20 mouse cellular contexts compared by ENCODE assay signal in genomic region chr16:70345607-70346006, GRCm38 (mm10). TPM values are rescaled to one million over a fixed set of nuclear protein-coding genes. Genes with fewer than 3 reads are reported as not detected.
A peak's percentile ranks its signal among the peaks of the same experiment; 100 is the strongest.
DNase-seq lines count a peak whose midpoint lies in the region; ATAC-seq and TF ChIP-seq lines count a peak whose summit lies in the region.
"Had no signal": no experiment of that assay in that cellular context is flagged by ENCODE, and none has a peak within 500 bp of the region (broad histone marks: within the 10 kb centered on the region; RNA-seq: fewer than 3 reads in every experiment).

No protein-coding gene starts in this region.

- H3K9ac ChIP-seq in hindbrain, postnatal 0 days (replicated peaks; ENCODE audit: low read length) = no peak overlapping the region
- no peak overlapping the region for H3K9ac ChIP-seq in hindbrain, embryonic 11.5 days (ENCODE audit: low read depth, low read length)
- H3K9ac ChIP-seq in midbrain, embryonic 11.5 days (ENCODE audit: low read length) = no peak overlapping the region
- H3K9ac ChIP-seq: limb, embryonic 12.5 days; liver, embryonic 12.5 days had no signal

- DNase-seq in cerebellum, postnatal 10 days = peak; percentile 8 to 17
- DNase-seq in cerebellum, adult 11 months = no peak
- peak; percentile 7 for DNase-seq in hindbrain, postnatal 0 days (ENCODE audit: low spot score)
- DNase-seq in hindbrain, embryonic 11.5 days (ENCODE audit: low spot score) = no peak
- DNase-seq in midbrain, embryonic 11.5 days (ENCODE audit: low spot score, missing footprints) = peak; percentile 56
- no peak for DNase-seq in midbrain, embryonic 10.5 days (ENCODE audit: low spot score)
- DNase-seq in gastrocnemius, postnatal 10 days = no peak
- DNase-seq in heart, postnatal 25 days (ENCODE audit: low spot score) = no peak
- DNase-seq: adrenal gland, postnatal 10 days; cerebellum, adult 2 months; gastrocnemius, postnatal 25 days; heart, adult 2 months; heart, postnatal 4 days; lung, adult 2 months; right cerebral cortex, postnatal 25 days had no signal

- intact Hi-C loops in heart, postnatal 25 days (cut with DNase I) = no loop called here

- 59% methylated on average over 10 of the region's 10 CpGs for WGBS in hindbrain, postnatal 0 days
- 77% methylated on average over 10 of the region's 10 CpGs for WGBS in hindbrain, embryonic 11.5 days
- 72% methylated on average over 10 of the region's 10 CpGs for WGBS in midbrain, embryonic 11.5 days
- WGBS in midbrain, embryonic 10.5 days = 78% methylated on average over 10 of the region's 10 CpGs

- no peak overlapping the region for H3K4me3 ChIP-seq in hindbrain, postnatal 0 days (ENCODE audit: low read length)
- H3K4me3 ChIP-seq in hindbrain, embryonic 11.5 days (ENCODE audit: low read depth, low read length) = no peak overlapping the region
- no peak overlapping the region for H3K4me3 ChIP-seq in midbrain, embryonic 11.5 days (ENCODE audit: low read depth, low read length)
- no peak overlapping the region for H3K4me3 ChIP-seq in midbrain, embryonic 10.5 days
- H3K4me3 ChIP-seq: embryonic facial prominence, embryonic 10.5 days; heart, adult 2 months; limb, embryonic 12.5 days; liver, embryonic 12.5 days; megakaryocyte, embryonic 14.5 days had no signal

- H3K27me3 ChIP-seq in hindbrain, postnatal 0 days (ENCODE audit: insufficient read depth, low read length) = no peaks in the 10 kb centered on the region
- H3K27me3 ChIP-seq in hindbrain, embryonic 11.5 days (ENCODE audit: control insufficient read depth, insufficient read depth, low read length) = no peaks in the 10 kb centered on the region
- H3K27me3 ChIP-seq in midbrain, embryonic 11.5 days (ENCODE audit: control insufficient read depth, insufficient read depth, low read length) = no peaks in the 10 kb centered on the region
- H3K27me3 ChIP-seq in midbrain, embryonic 10.5 days (ENCODE audit: low read depth, poor library complexity, severe bottlenecking) = no peaks in the 10 kb centered on the region
- H3K27me3 ChIP-seq: limb, embryonic 12.5 days; liver, embryonic 12.5 days; megakaryocyte, embryonic 14.5 days had no signal

- TF ChIP-seq CTCF in hindbrain, postnatal 0 days (IDR thresholded peaks at IDR 0.05; ENCODE audit: low read depth) = no peak

- no peaks in the 10 kb centered on the region for H3K4me1 ChIP-seq in hindbrain, postnatal 0 days (ENCODE audit: insufficient read depth, low read length)
- H3K4me1 ChIP-seq in hindbrain, embryonic 11.5 days (replicated peaks; ENCODE audit: control insufficient read depth, insufficient read depth, low read length) = no peaks in the 10 kb centered on the region
- no peaks in the 10 kb centered on the region for H3K4me1 ChIP-seq in midbrain, embryonic 11.5 days (ENCODE audit: control insufficient read depth, insufficient read depth, low read length)
- H3K4me1 ChIP-seq in midbrain, embryonic 10.5 days = peaks cover 5% of the 10 kb centered on the region; the same call in 1 of the 2 replicates
- H3K4me1 ChIP-seq: limb, embryonic 12.5 days; liver, embryonic 12.5 days; megakaryocyte, embryonic 14.5 days had no signal

- H3K9me3 ChIP-seq in hindbrain, postnatal 0 days (ENCODE audit: low read length) = no peaks in the 10 kb centered on the region
- H3K9me3 ChIP-seq in hindbrain, embryonic 11.5 days (ENCODE audit: control insufficient read depth, low read length) = no peaks in the 10 kb centered on the region
- H3K9me3 ChIP-seq in midbrain, embryonic 11.5 days (ENCODE audit: control insufficient read depth, low read length) = no peaks in the 10 kb centered on the region
- no peaks in the 10 kb centered on the region for H3K9me3 ChIP-seq in midbrain, embryonic 10.5 days (replicated peaks)
- H3K9me3 ChIP-seq: embryonic facial prominence, embryonic 10.5 days; limb, embryonic 12.5 days; liver, embryonic 12.5 days had no signal

- H3K4me2 ChIP-seq in hindbrain, postnatal 0 days (ENCODE audit: low read depth, low read length) = no peak overlapping the region
- no peak overlapping the region for H3K4me2 ChIP-seq in hindbrain, embryonic 11.5 days (replicated peaks; ENCODE audit: low read depth, low read length)
- H3K4me2 ChIP-seq in midbrain, embryonic 11.5 days = no peak overlapping the region
- H3K4me2 ChIP-seq: limb, embryonic 12.5 days; liver, embryonic 12.5 days had no signal

- H3K27ac ChIP-seq in hindbrain, postnatal 0 days = no peak overlapping the region
- H3K27ac ChIP-seq in hindbrain, embryonic 11.5 days (ENCODE audit: low read depth, low read length) = no peak overlapping the region
- no peak overlapping the region for H3K27ac ChIP-seq in midbrain, embryonic 11.5 days (ENCODE audit: low read depth, low read length)
- no peak overlapping the region for H3K27ac ChIP-seq in midbrain, embryonic 10.5 days (replicated peaks)
- H3K27ac ChIP-seq: embryonic facial prominence, embryonic 10.5 days; heart, adult 2 months; limb, embryonic 12.5 days; liver, embryonic 12.5 days had no signal

- ATAC-seq in hindbrain, postnatal 0 days = no peak
- ATAC-seq in hindbrain, embryonic 11.5 days (ENCODE audit: low FRiP score) = no peak
- no peak for ATAC-seq in midbrain, embryonic 11.5 days (ENCODE audit: low FRiP score)
- ATAC-seq: activated CD4-positive, CD25-positive, alpha-beta regulatory T cell, adult 4 months; liver, embryonic 12.5 days had no signal

- H3K36me3 ChIP-seq in hindbrain, postnatal 0 days (ENCODE audit: insufficient read depth, low read length) = no peaks in the 10 kb centered on the region
- H3K36me3 ChIP-seq in hindbrain, embryonic 11.5 days (ENCODE audit: control insufficient read depth, insufficient read depth, low read length) = no peaks in the 10 kb centered on the region
- no peaks in the 10 kb centered on the region for H3K36me3 ChIP-seq in midbrain, embryonic 11.5 days (ENCODE audit: control insufficient read depth, insufficient read depth, low read length)
- no peaks in the 10 kb centered on the region for H3K36me3 ChIP-seq in midbrain, embryonic 10.5 days
- H3K36me3 ChIP-seq: embryonic facial prominence, embryonic 10.5 days; limb, embryonic 12.5 days; liver, embryonic 12.5 days had no signal

RNA-seq across cellular contexts. Expression of gene Gbe1, which starts 31.9 kb away (rescaled TPM):
- total RNA-seq in hindbrain, postnatal 0 days (2014; rRNA removed) = 13.6 and 16.5 TPM in 2 replicates
- 23.6 and 24.7 TPM in 2 replicates for polyA plus RNA-seq in hindbrain, postnatal 0 days (2015; fragmentation: Nextera tagmentation; extraction: Ambion mirVana)
- polyA plus RNA-seq in hindbrain, embryonic 11.5 days (2014; fragmentation: Nextera tagmentation; extraction: Ambion mirVana) = 15.4 and 15.8 TPM in 2 replicates
- polyA plus RNA-seq in midbrain, embryonic 11.5 days (2014; fragmentation: Nextera tagmentation; extraction: Ambion mirVana) = 15.9 and 23.0 TPM in 2 replicates
- 17.3 and 17.6 TPM in 2 replicates for polyA plus RNA-seq in midbrain, embryonic 10.5 days (2016; fragmentation: Nextera tagmentation; extraction: Ambion mirVana)
- total RNA-seq in gastrocnemius, postnatal 10 days (2021) = 10 to 100 TPM; 32.0 to 39.5 TPM
- 10 to 100 TPM; 43.8 to 49.7 TPM for total RNA-seq in heart, postnatal 25 days (2021)

Comparison
In these comparisons a context has a peak if more than half of its experiments do, and no peak if none do; other contexts are left out.
1. DNase-seq: peak in cerebellum, postnatal 10 days (2 of 2), hindbrain, postnatal 0 days (single experiment) and midbrain, embryonic 11.5 days (single experiment); none in cerebellum, adult 11 months (single experiment), hindbrain, embryonic 11.5 days (single experiment), midbrain, embryonic 10.5 days (single experiment), gastrocnemius, postnatal 10 days (single experiment) and heart, postnatal 25 days (single experiment).